22 mouse cellular contexts compared by ENCODE assay signal in the genomic region with DNA sequence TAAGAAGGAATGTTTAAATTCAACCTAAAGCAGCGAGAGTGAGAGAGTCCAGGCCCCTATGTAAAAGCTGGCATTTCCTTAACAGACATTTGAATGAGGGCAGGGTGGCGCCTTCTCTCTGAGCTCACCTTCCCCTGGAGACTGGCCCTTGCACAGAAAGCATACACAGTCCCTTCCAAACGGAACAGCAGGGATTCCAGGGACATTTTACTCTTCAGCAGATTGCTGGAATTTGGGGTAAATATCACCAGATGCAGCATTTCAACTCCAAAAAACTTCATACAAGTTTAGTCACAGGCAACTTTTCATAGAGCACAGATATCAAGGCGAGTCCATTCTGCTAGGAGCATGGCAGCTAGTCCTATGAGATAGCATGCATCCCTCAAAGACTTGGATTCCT.
"Had no signal": no experiment of that assay in that cellular context is flagged by ENCODE, and none has a peak within 500 bp of the region (broad histone marks: within the 10 kb centered on the region; RNA-seq: fewer than 3 reads in every experiment).

No protein-coding gene starts in this region.

- DNase-seq: kidney, adult 2 months; kidney, postnatal 25 days; liver; lung, adult 18-20 months; lung, postnatal 10 days; lung, postnatal 36 days; right cerebral cortex, adult 18-20 months; thymus, adult 18-20 months; thymus, postnatal 36 days had no signal

- H3K4me1 ChIP-seq: liver, embryonic 12.5 days; liver, embryonic 15.5 days; lung, embryonic 15.5 days; neural tube, embryonic 12.5 days had no signal

- H3K4me2 ChIP-seq: limb, embryonic 13.5 days; liver, embryonic 12.5 days; liver, embryonic 15.5 days; lung, embryonic 15.5 days; midbrain, embryonic 15.5 days; neural tube, embryonic 12.5 days; neural tube, embryonic 15.5 days had no signal

- H3K27ac ChIP-seq: kidney, postnatal 0 days; limb, embryonic 10.5 days; limb, embryonic 13.5 days; liver, embryonic 12.5 days; liver, embryonic 15.5 days; lung, embryonic 15.5 days; midbrain, embryonic 10.5 days; midbrain, embryonic 15.5 days; neural tube, embryonic 12.5 days; neural tube, embryonic 15.5 days had no signal

- H3K27me3 ChIP-seq: limb, embryonic 13.5 days; liver, embryonic 12.5 days; liver, embryonic 15.5 days; lung, embryonic 15.5 days; megakaryocyte, embryonic 14.5 days; midbrain, embryonic 15.5 days; neural tube, embryonic 12.5 days; neural tube, embryonic 15.5 days had no signal

- H3K36me3 ChIP-seq: limb, embryonic 10.5 days; limb, embryonic 13.5 days; liver, embryonic 12.5 days; liver, embryonic 15.5 days; lung, embryonic 15.5 days; midbrain, embryonic 10.5 days; midbrain, embryonic 15.5 days; neural tube, embryonic 12.5 days; neural tube, embryonic 15.5 days had no signal

- ATAC-seq: inflammation-experienced regulatory T-cells, adult 6 months; intestine, postnatal 0 days; liver, embryonic 12.5 days; midbrain, embryonic 15.5 days had no signal

- H3K9me3 ChIP-seq: limb, embryonic 10.5 days; limb, embryonic 13.5 days; liver, embryonic 12.5 days; liver, embryonic 15.5 days; lung, embryonic 15.5 days; megakaryocyte, embryonic 14.5 days; midbrain, embryonic 10.5 days; midbrain, embryonic 15.5 days; neural tube, embryonic 12.5 days; neural tube, embryonic 15.5 days had no signal

- H3K4me3 ChIP-seq: limb, embryonic 10.5 days; limb, embryonic 13.5 days; liver, embryonic 12.5 days; liver, embryonic 15.5 days; lung, embryonic 15.5 days; megakaryocyte, embryonic 14.5 days; midbrain, embryonic 10.5 days; midbrain, embryonic 15.5 days; neural tube, embryonic 12.5 days; neural tube, embryonic 15.5 days had no signal

- H3K9ac ChIP-seq: limb, embryonic 13.5 days; liver, embryonic 12.5 days; liver, embryonic 15.5 days; lung, embryonic 15.5 days; midbrain, embryonic 15.5 days; neural tube, embryonic 12.5 days; neural tube, embryonic 15.5 days had no signal
